Mouse (Mus musculus) CH12.LX (cell line): ENCODE measurements at regions not wholly inside any gene's neighbourhood (a gene's known extent, or its start where the extent isn't known, plus 50 kb on each side); places are given as distances from the start of the nearest gene placed in this dataset.

Experiments
- CTCF ChIP-seq, 2 experiments: IDR thresholded peaks in 1 of 2; conservative IDR thresholded peaks in 1 of 2; 2 replicates each; pipeline ENCODE4 v1.5.1; 2011 to 2012; ENCODE audit warnings: low read depth in 2 of 2, low read length in 2 of 2, improper control_type of control experiment in 1 of 2, inconsistent platforms in 1 of 2, mild to moderate bottlenecking in 1 of 2, moderate library complexity in 1 of 2
- EP300 ChIP-seq: IDR thresholded peaks from 2 replicates; pipeline ENCODE4 v1.6.1; 2011; ENCODE audit warnings: low read length, improper control_type of control experiment
- IRF4 ChIP-seq: IDR thresholded peaks from 2 replicates; pipeline ENCODE4 v1.6.1; 2014; ENCODE audit warnings: low read depth, mild to moderate bottlenecking, inconsistent platforms, low read length, improper control_type of control experiment
- MAX ChIP-seq: IDR thresholded peaks from 2 replicates; pipeline ENCODE4 v1.6.1; 2011; ENCODE audit warnings: low read length, improper control_type of control experiment
- POLR2A ChIP-seq: IDR thresholded peaks from 2 replicates; pipeline ENCODE4 v1.6.1; 2011; ENCODE audit warnings: low read depth, mild to moderate bottlenecking, improper control_type of control experiment, low read length
- ZNF384 ChIP-seq: IDR thresholded peaks from 2 replicates; pipeline ENCODE4 v1.6.1; 2012; ENCODE audit warnings: low read depth, low read length, improper control_type of control experiment, inconsistent platforms

GRCm38 (mm10) chr14:76819690-76820089 is 216.9 kb upstream of the Ccdc122 start:
- TF ChIP-seq ZNF384 = no peak
- no peak for TF ChIP-seq MAX
- no peak for TF ChIP-seq CTCF (conservative IDR thresholded peaks at IDR 0.05 in 1 of 2, IDR thresholded peaks at IDR 0.05 in 1 of 2; ENCODE audit: low read depth in 2 of 2, low read length in 2 of 2)
- no peak for TF ChIP-seq POLR2A
- no peak for TF ChIP-seq EP300
- no peak for TF ChIP-seq IRF4
